ENCODE assay signal across 22 mouse cellular contexts in genomic region chr9:40228804-40229331, GRCm38 (mm10). TPM values are rescaled to one million over a fixed set of nuclear protein-coding genes. Genes with fewer than 3 reads are reported as not detected.
DNase-seq lines count a peak whose midpoint lies in the region; ATAC-seq and TF ChIP-seq lines count a peak whose summit lies in the region.
"Had no signal": no experiment of that assay in that cellular context is flagged by ENCODE, and none has a peak within 500 bp of the region (broad histone marks: within the 10 kb centered on the region; RNA-seq: fewer than 3 reads in every experiment).

No protein-coding gene starts in this region.

- WGBS in heart, adult 2 months = 55% methylated on average over 6 of the region's 6 CpGs
- 23% methylated on average over 6 of the region's 6 CpGs for WGBS in midbrain, postnatal 0 days
- WGBS in midbrain, embryonic 15.5 days = 30% methylated on average over 6 of the region's 6 CpGs

- no peak for TF ChIP-seq POLR2A in heart, adult 2 months (IDR thresholded peaks at IDR 0.05; ENCODE audit: insufficient read depth, low read depth, low read length)

- peak; percentile 73 for DNase-seq in heart, adult 11 months
- no peak for DNase-seq in heart, adult 2 months
- no peak for DNase-seq in midbrain, postnatal 0 days (ENCODE audit: low spot score)
- DNase-seq in left cerebral cortex, postnatal 10 days (ENCODE audit: extremely low spot score in 1 of 2, low spot score in 2 of 2) = no peak
- no peak for DNase-seq in c-Kit-positive CD71-positive TER-119-positive erythroid progenitor cells, embryonic 14.5 days (ENCODE audit: low spot score)
- DNase-seq: adrenal gland, adult 8-10 months; kidney, adult 11 months had no signal

- no peaks in the 10 kb centered on the region for H3K4me1 ChIP-seq in heart, adult 2 months (ENCODE audit: control insufficient read depth, insufficient read depth, low read length)
- no peaks in the 10 kb centered on the region for H3K4me1 ChIP-seq in midbrain, postnatal 0 days (ENCODE audit: insufficient read depth, low read length)
- peaks cover 11% of the 10 kb centered on the region; the same call in 1 of the 2 replicates for H3K4me1 ChIP-seq in midbrain, embryonic 15.5 days
- H3K4me1 ChIP-seq: embryonic facial prominence, embryonic 12.5 days; forebrain, embryonic 12.5 days; heart, embryonic 13.5 days had no signal

- ATAC-seq in midbrain, postnatal 0 days (ENCODE audit: low FRiP score) = peak; percentile 11; the same call in 1 of the 2 replicates
- no peak for ATAC-seq in midbrain, embryonic 15.5 days (replicated peaks)
- ATAC-seq in granulocyte monocyte progenitor cell, adult 5-6 weeks (replicated peaks; ENCODE audit: poor library complexity, severe bottlenecking) = peak; percentile 80
- peak; percentile 78 for ATAC-seq in megakaryocyte progenitor cell, adult 5-6 weeks (replicated peaks; ENCODE audit: poor library complexity)
- ATAC-seq: inflammation-experienced regulatory T-cells, adult 6 months had no signal

- H3K79me2 ChIP-seq in heart, adult 2 months (replicated peaks; ENCODE audit: control insufficient read depth, insufficient read depth, low read length) = no peaks in the 10 kb centered on the region

- H3K27me3 ChIP-seq in heart, adult 2 months (ENCODE audit: control insufficient read depth, insufficient read depth, low read length) = no peaks in the 10 kb centered on the region
- H3K27me3 ChIP-seq in midbrain, postnatal 0 days (ENCODE audit: insufficient read depth, low read length) = no peaks in the 10 kb centered on the region
- no peaks in the 10 kb centered on the region for H3K27me3 ChIP-seq in midbrain, embryonic 15.5 days (replicated peaks)
- H3K27me3 ChIP-seq: CH12.LX; embryonic facial prominence, embryonic 12.5 days; forebrain, embryonic 12.5 days; heart, embryonic 13.5 days had no signal

- no peak for TF ChIP-seq EP300 in heart, adult 2 months (IDR thresholded peaks at IDR 0.05; ENCODE audit: insufficient read depth, low read depth, low read length)

- no peak overlapping the region for H3K27ac ChIP-seq in heart, adult 2 months
- H3K27ac ChIP-seq in midbrain, postnatal 0 days (ENCODE audit: low read depth, low read length) = no peak overlapping the region
- H3K27ac ChIP-seq in midbrain, embryonic 15.5 days = no peak overlapping the region
- H3K27ac ChIP-seq: embryonic facial prominence, embryonic 12.5 days; forebrain, embryonic 12.5 days; heart, embryonic 13.5 days; hindbrain, embryonic 12.5 days had no signal

- H3K9ac ChIP-seq in heart, adult 2 months (ENCODE audit: low read depth, low read length) = no peak overlapping the region
- no peak overlapping the region for H3K9ac ChIP-seq in midbrain, postnatal 0 days (replicated peaks; ENCODE audit: low read length, poor library complexity, severe bottlenecking)
- no peak overlapping the region for H3K9ac ChIP-seq in midbrain, embryonic 15.5 days
- H3K9ac ChIP-seq: embryonic facial prominence, embryonic 12.5 days; forebrain, embryonic 12.5 days; heart, embryonic 13.5 days; hindbrain, embryonic 12.5 days had no signal

- no peaks in the 10 kb centered on the region for H3K9me3 ChIP-seq in midbrain, postnatal 0 days (ENCODE audit: low read length)
- H3K9me3 ChIP-seq in midbrain, embryonic 15.5 days = no peaks in the 10 kb centered on the region
- H3K9me3 ChIP-seq: embryonic facial prominence, embryonic 12.5 days; forebrain, embryonic 12.5 days had no signal

- H3K36me3 ChIP-seq in heart, adult 2 months (ENCODE audit: control insufficient read depth, insufficient read depth, low read length) = no peaks in the 10 kb centered on the region
- H3K36me3 ChIP-seq in midbrain, postnatal 0 days (ENCODE audit: insufficient read depth, low read length) = no peaks in the 10 kb centered on the region
- H3K36me3 ChIP-seq in midbrain, embryonic 15.5 days (replicated peaks) = no peaks in the 10 kb centered on the region
- H3K36me3 ChIP-seq: embryonic facial prominence, embryonic 12.5 days; forebrain, embryonic 12.5 days; heart, embryonic 13.5 days; hindbrain, embryonic 12.5 days had no signal

- H3K4me3 ChIP-seq in heart, adult 2 months = no peak overlapping the region
- H3K4me3 ChIP-seq in midbrain, postnatal 0 days (ENCODE audit: low read depth, low read length) = no peak overlapping the region
- no peak overlapping the region for H3K4me3 ChIP-seq in midbrain, embryonic 15.5 days
- H3K4me3 ChIP-seq: embryonic facial prominence, embryonic 12.5 days; forebrain, embryonic 12.5 days; heart, embryonic 13.5 days; hindbrain, embryonic 12.5 days had no signal

- no peak overlapping the region for H3K4me2 ChIP-seq in midbrain, postnatal 0 days (ENCODE audit: low read depth, low read length, poor library complexity, severe bottlenecking)
- H3K4me2 ChIP-seq in midbrain, embryonic 15.5 days = no peak overlapping the region
- H3K4me2 ChIP-seq: embryonic facial prominence, embryonic 12.5 days; forebrain, embryonic 12.5 days; heart, embryonic 13.5 days; hindbrain, embryonic 12.5 days had no signal

- TF ChIP-seq CTCF in heart, adult 2 months (IDR thresholded peaks at IDR 0.05) = no peak
- TF ChIP-seq CTCF in midbrain, postnatal 0 days (IDR thresholded peaks at IDR 0.05) = no peak

- intact Hi-C loops in heart, adult 2 months (cut with DNase I) = loop anchor here (1.0 to 5.0 kb wide), 2 partner anchors 101 to 163 kb away; no protein-coding TSS in a partner anchor
- intact Hi-C loops in left cerebral cortex, postnatal 10 days (cut with DNase I) = loop anchor here (5.0 kb wide), 2 partner anchors 43 to 103 kb away; no protein-coding TSS in a partner anchor

RNA-seq across cellular contexts. Expression of gene Zfp202, which starts 36.8 kb away (rescaled TPM):
- 1 to 10 TPM; 2.7 to 2.8 TPM for total RNA-seq in heart, adult 2 months (2021)
- 1.2 and 1.8 TPM in 2 replicates for polyA plus RNA-seq in heart, adult 2 months (2012; rRNA removed)
- 8.8 and 11.5 TPM in 2 replicates for total RNA-seq in midbrain, postnatal 0 days (2014; rRNA removed)
- 5.6 and 6.3 TPM in 2 replicates for polyA plus RNA-seq in midbrain, postnatal 0 days (2015; fragmentation: Nextera tagmentation; extraction: Ambion mirVana)
- polyA plus RNA-seq in midbrain, embryonic 15.5 days (2015; fragmentation: Nextera tagmentation; extraction: Ambion mirVana) = 13.1 and 13.7 TPM in 2 replicates
- 4.1 and 4.8 TPM in 2 replicates for total RNA-seq in granulocyte monocyte progenitor cell, adult 5-6 weeks (2014; fragmentation: Nextera tagmentation)
- total RNA-seq in granulocyte monocyte progenitor cell, adult 5-6 weeks (2017) = 4.4 and 4.5 TPM in 2 replicates
- 3.0 and 4.6 TPM in 2 replicates for total RNA-seq in megakaryocyte progenitor cell, adult 5-6 weeks (2015)
- 2.3 and 4.9 TPM in 2 replicates for total RNA-seq in megakaryocyte progenitor cell, adult 5-6 weeks (2017)
- total RNA-seq in left cerebral cortex, postnatal 10 days (2021) = 1 to 10 TPM; 4.0 to 4.9 TPM

RNA-seq across cellular contexts. Expression of gene Scn3b, which starts 40.1 kb away (rescaled TPM):
- 1 to 10 TPM in 1 of 2 experiments, under 1 TPM in 1; 0.70 to 2.0 TPM for total RNA-seq in heart, adult 2 months (2021)
- polyA plus RNA-seq in heart, adult 2 months (2012; rRNA removed) = 0.91 and 0.96 TPM in 2 replicates
- 235 and 257 TPM in 2 replicates for total RNA-seq in midbrain, postnatal 0 days (2014; rRNA removed)
- polyA plus RNA-seq in midbrain, postnatal 0 days (2015; fragmentation: Nextera tagmentation; extraction: Ambion mirVana) = 157 and 158 TPM in 2 replicates
- 156 and 169 TPM in 2 replicates for polyA plus RNA-seq in midbrain, embryonic 15.5 days (2015; fragmentation: Nextera tagmentation; extraction: Ambion mirVana)
- 2.6 TPM in 1 of 2 replicates, not detected in the other for total RNA-seq in granulocyte monocyte progenitor cell, adult 5-6 weeks (2014; fragmentation: Nextera tagmentation)
- not detected in 2 replicates for total RNA-seq in granulocyte monocyte progenitor cell, adult 5-6 weeks (2017)
- total RNA-seq in megakaryocyte progenitor cell, adult 5-6 weeks (2015) = 0.17 TPM in 1 of 2 replicates, not detected in the other
- 0.10 TPM in 1 of 2 replicates, not detected in the other for total RNA-seq in megakaryocyte progenitor cell, adult 5-6 weeks (2017)
- total RNA-seq in left cerebral cortex, postnatal 10 days (2021) = 100 to 1,000 TPM; 152 to 153 TPM
- polyA plus RNA-seq: inflammation-experienced regulatory T-cells, adult 6 months had no signal

RNA-seq across cellular contexts. Expression of gene Olfr986, which starts 48.1 kb away (rescaled TPM):
- not detected for total RNA-seq in heart, adult 2 months (2021)
- not detected in 2 replicates for polyA plus RNA-seq in heart, adult 2 months (2012; rRNA removed)
- total RNA-seq in midbrain, postnatal 0 days (2014; rRNA removed) = not detected in 2 replicates
- polyA plus RNA-seq in midbrain, postnatal 0 days (2015; fragmentation: Nextera tagmentation; extraction: Ambion mirVana) = not detected in 2 replicates
- polyA plus RNA-seq in midbrain, embryonic 15.5 days (2015; fragmentation: Nextera tagmentation; extraction: Ambion mirVana) = 0.08 and 0.11 TPM in 2 replicates
- total RNA-seq in granulocyte monocyte progenitor cell, adult 5-6 weeks (2014; fragmentation: Nextera tagmentation) = not detected in 2 replicates
- total RNA-seq in granulocyte monocyte progenitor cell, adult 5-6 weeks (2017) = not detected in 2 replicates
- total RNA-seq in megakaryocyte progenitor cell, adult 5-6 weeks (2015) = not detected in 2 replicates
- not detected in 2 replicates for total RNA-seq in megakaryocyte progenitor cell, adult 5-6 weeks (2017)
- total RNA-seq in left cerebral cortex, postnatal 10 days (2021) = not detected
- total RNA-seq: adrenal gland, postnatal 36 days; gastrocnemius, adult 8-10 months; gastrocnemius, postnatal 4 days; heart, postnatal 36 days had no signal
- polyA plus RNA-seq: cerebellum, adult 2 months; forebrain, embryonic 12.5 days; heart, postnatal 0 days; hindbrain, embryonic 12.5 days; inflammation-experienced regulatory T-cells, adult 6 months had no signal

Comparison
In these comparisons a context has a peak if more than half of its experiments do, and no peak if none do; other contexts are left out.
1. RNA of gene Scn3b, which starts 40.1 kb away (total RNA-seq): 235 to 257 TPM in midbrain, postnatal 0 days and 152 to 153 TPM in left cerebral cortex, postnatal 10 days; 0.70 to 2.0 TPM in heart, adult 2 months, 2.6 TPM in granulocyte monocyte progenitor cell, adult 5-6 weeks and 0.10 to 0.17 TPM in megakaryocyte progenitor cell, adult 5-6 weeks; every median in the first group is over 10 times any median in the second.